Comparison of ENCODE assay signal across 8 mouse cellular contexts in genomic region chr15:103502435-103503250, GRCm38 (mm10). TPM values are rescaled to one million over a fixed set of nuclear protein-coding genes. Genes with fewer than 3 reads are reported as not detected.
DNase-seq lines count a peak whose midpoint lies in the region; ATAC-seq lines count a peak whose summit lies in the region.

Pde1b (plus strand) TSS chr15:103503034.

- no peak within 1 kb of the TSS for H3K27ac ChIP-seq in intestine, embryonic 15.5 days

- peaks cover 16% of the 10 kb centered on the region for H3K27me3 ChIP-seq in intestine, embryonic 15.5 days (replicated peaks)

- H3K36me3 ChIP-seq in intestine, embryonic 15.5 days = no peaks in the 10 kb centered on the region

- WGBS in intestine, embryonic 15.5 days = 2% methylated on average over 36 of the region's 63 CpGs

- intact Hi-C loops in left cerebral cortex, postnatal 25 days (cut with DNase I) = no loop called here

- peak within 1 kb of the TSS; percentile 96 for H3K4me2 ChIP-seq in intestine, embryonic 15.5 days (replicated peaks)

- H3K9me3 ChIP-seq in intestine, embryonic 15.5 days = no peaks in the 10 kb centered on the region

- H3K9ac ChIP-seq in intestine, embryonic 15.5 days = peak within 1 kb of the TSS; percentile 51

- peak within 1 kb of the TSS; percentile 55 for H3K4me3 ChIP-seq in intestine, embryonic 15.5 days (replicated peaks)

- H3K4me1 ChIP-seq in intestine, embryonic 15.5 days (replicated peaks) = peaks cover 8% of the 10 kb centered on the region; the same call in 1 of the 2 replicates

- peak; percentile 56 for DNase-seq in T-cell, adult 2 months (ENCODE audit: low spot score)
- peak; percentile 49 for DNase-seq in cerebellum, adult 9-10 months
- DNase-seq in gastrocnemius, postnatal 10 days = peak; percentile 61
- DNase-seq in left cerebral cortex, postnatal 25 days (ENCODE audit: low spot score in 2 of 2) = peak; percentile 66 to 67
- DNase-seq in right cerebral cortex, postnatal 14 days = peak; percentile 64

- peak; percentile 94 for ATAC-seq in intestine, embryonic 15.5 days
- ATAC-seq in megakaryocyte progenitor cell, adult 5-6 weeks (replicated peaks; ENCODE audit: poor library complexity) = peak; percentile 80
- no peak for ATAC-seq in erythroblast, adult 5-6 weeks (replicated peaks; ENCODE audit: low FRiP score, poor library complexity, severe bottlenecking)

RNA-seq across cellular contexts. Expression of gene Pde1b, which starts in this region (rescaled TPM):
- total RNA-seq in gastrocnemius, postnatal 10 days (2021) = 1 to 10 TPM; 1.2 to 2.2 TPM
- polyA plus RNA-seq in intestine, embryonic 15.5 days (2015; fragmentation: Nextera tagmentation; extraction: Ambion mirVana) = 5.1 and 6.3 TPM in 2 replicates
- total RNA-seq in left cerebral cortex, postnatal 25 days (2021) = 100 to 1,000 TPM; 124 to 227 TPM
- 3.8 and 3.9 TPM in 2 replicates for total RNA-seq in megakaryocyte progenitor cell, adult 5-6 weeks (2015)
- total RNA-seq in megakaryocyte progenitor cell, adult 5-6 weeks (2017) = 1.3 and 3.3 TPM in 2 replicates
- 1.9 and 4.6 TPM in 2 replicates for total RNA-seq in erythroblast, adult 5-6 weeks (2015; ENCODE audit: low replicate concordance)
- 1.5 and 2.0 TPM in 2 replicates for total RNA-seq in erythroblast, adult 5-6 weeks (2017; ENCODE audit: low replicate concordance)

Comparison
In these comparisons a context has a peak if more than half of its experiments do, and no peak if none do; other contexts are left out.
1. RNA of gene Pde1b (total RNA-seq): 124 to 227 TPM in left cerebral cortex, postnatal 25 days; 1.5 to 4.6 TPM in erythroblast, adult 5-6 weeks, 1.3 to 3.9 TPM in megakaryocyte progenitor cell, adult 5-6 weeks and 1.2 to 2.2 TPM in gastrocnemius, postnatal 10 days; every median in the first group is over 10 times any median in the second.
2. Peak in every context shown above with its lines, with median percentiles within 50 percentile points of each other: DNase-seq.